Mouse (Mus musculus): Measurements from ENCODE around the gene Zfp444.

The Zfp444 gene

DNA sequence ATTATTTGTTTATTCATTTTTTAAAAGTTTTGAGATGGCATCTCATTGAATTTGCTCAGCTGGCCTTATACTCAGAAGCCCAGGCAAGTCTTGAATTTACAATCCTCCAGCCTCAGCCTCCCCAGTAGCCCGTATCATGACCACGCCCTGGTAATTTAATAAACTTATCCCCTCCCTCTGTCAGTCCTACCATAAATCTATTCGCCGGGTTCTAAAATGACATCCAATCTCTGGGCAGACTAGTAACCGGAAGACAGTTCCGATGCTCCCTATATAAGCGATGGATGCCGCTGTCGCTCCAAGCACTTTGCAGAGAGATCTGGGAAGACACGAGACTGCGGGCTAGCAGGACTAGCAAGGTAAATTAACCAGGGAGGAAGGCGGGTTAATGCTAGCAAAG is 50.0 kb downstream of the Zfp444 start, which contains the start of gene Zscan5b:
Gene Zscan5b (plus strand): TSS at position 301 of the 400 bp plus-strand sequence.
- DNase-seq, result no peak

- peak; percentile 12 for DNase-seq
Observed at GRCm38 (mm10) chr7:6228491-6228890, 56.5 kb downstream of the Zfp444 start.

DNA sequence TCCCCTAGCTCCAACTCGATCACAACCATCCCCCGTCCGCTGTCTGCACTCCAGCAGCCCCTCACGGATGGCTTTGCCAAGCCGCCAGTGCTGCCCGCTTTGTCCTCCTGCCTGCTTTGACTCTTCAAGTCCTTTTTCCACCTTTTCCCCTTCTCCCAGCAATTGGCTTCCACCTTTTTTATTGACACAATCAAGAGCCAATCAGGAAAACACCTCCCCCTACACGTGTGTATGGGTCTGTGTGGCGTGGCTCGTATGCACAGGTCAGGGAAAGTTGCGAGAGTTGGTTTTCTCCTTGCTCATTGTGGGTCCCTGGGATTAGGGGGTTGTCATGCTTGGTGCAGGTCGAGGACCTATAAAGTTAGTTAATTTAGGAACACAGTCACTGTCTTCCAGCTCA is 67.8 kb downstream of the Zfp444 start:
- DNase-seq, result no peak

- DNase-seq, result peak; percentile 9
Observed at GRCm38 (mm10) chr7:6240841-6241425, 68.9 kb downstream of the Zfp444 start.

All from layer of hippocampus, adult 9-11 months (tissue).